Mouse (Mus musculus) right cerebral cortex, postnatal 10 days (tissue): ENCODE measurements around the gene Rab15.

ENCODE experiments used
- DNase-seq, 2 experiments: peaks; one replicate each; pipeline ENCODE4 v3.0.0; 2021; ENCODE audit warnings: low spot score in 2 of 2

The Rab15 gene

DNA sequence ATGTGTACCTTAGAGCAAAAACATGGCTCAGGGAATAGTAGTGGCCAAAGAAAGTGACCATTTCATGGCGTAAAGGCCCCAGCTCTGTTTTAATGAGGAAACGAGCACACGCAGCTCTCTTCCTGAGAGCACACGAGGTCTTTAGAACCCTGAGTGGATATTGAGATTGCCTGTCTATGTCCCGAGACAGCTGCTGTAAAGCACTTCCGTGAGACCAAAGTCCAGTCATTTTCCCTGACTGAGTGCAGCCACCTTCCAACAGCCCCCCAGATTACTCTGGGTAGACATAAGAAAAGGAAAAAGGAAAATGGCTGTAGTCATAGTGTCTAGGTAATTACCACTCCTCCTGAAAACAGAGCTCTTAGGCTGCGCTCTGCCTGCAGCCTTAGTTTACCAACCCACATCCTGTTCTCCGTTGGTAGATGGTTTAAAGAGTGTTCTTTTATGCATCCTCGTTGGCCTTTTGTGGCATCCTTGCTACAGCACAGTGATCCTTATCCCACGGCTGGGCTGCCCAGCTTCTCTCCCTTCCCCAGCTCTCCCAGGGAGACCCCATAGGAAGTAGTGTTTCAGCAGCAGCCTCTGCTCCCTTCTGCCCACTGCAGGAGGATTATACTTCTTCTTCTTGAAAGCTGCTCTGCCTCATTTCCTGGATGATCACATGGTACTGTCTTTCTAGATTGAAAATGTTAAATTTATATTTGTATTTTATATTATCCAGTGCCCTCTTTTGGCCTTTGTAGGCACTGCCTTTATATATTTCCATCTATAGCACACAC lies 44.2 kb downstream of the Rab15 start:
- no peak for DNase-seq

DNA sequence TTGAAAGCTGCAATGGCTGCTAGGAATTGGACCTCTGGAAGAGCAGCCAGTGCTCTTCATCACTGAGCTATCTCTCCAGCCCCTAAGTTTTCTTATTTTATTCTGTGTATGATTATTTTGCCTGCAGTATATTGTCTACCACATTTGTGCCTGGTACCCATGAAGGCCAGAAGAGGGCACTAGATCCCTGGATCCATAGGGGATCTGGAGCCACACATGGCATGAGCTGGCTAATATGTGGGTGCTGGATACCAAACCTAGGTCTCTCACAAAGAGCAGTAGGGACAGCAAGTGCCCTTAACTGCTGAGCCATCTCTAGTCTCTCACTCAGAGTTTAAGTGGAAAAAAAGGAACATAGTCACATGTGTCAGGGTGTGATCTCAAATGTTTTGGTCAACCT lies 44.9 kb downstream of the Rab15 start:
- no peak for DNase-seq

DNA sequence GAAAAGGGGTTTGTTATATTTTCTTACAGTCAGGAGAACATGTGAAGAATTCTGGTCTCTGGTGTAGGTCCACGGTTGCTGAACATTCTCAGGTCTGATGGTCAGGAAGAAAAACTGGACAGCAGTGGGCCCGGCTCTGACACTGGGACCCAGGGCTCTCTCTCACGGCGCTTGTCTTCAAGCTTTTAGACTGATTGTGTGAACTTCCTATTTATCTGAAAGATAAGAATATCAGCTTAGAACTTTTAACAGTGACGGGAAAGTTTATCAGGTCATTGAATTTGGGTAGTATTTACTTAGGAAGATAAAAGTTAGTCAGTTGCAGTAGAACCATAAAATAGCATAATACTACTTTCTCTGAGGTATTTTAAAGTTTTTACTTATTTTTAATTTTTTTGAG lies 45.8 kb downstream of the Rab15 start:
- no peak for DNase-seq

DNA sequence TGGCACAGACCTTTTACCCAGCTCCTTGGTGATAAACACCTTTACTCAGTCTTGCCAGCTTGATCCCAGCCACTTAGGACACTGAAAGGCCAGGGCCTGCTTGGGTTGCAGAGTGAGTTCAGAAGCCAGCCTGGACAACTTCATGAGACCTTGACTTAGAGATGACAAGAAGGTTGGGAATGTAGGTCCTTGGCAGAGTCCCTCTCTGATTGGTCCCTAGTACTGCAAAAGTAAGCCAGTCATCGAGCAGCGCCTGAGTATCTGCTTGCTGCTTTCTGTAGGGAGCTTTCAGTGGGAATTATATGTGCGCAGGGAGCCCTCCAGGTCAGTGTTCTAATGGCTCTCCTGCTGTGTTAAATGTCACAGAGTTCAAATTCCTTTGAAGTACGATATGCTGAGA lies 47.6 kb downstream of the Rab15 start:
- DNase-seq: no peak

DNA sequence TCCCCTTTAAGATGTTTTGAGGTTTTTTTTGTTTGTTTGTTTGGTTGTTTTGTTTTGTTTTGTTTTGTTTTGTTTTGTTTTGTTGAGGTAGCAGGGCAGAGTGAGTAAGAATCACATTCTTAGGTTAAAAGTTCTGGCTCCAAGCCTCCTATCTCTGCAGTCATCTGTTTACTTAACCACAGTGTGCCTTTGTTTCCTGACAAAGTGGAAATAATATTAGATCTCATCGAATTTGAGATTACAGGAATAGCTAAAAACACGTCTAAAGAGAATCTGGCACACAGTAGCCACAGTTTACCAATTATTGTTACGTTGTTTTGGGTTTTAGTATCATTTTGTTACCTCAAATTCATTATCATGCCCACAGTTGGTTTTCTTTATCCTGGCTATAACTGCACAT lies 48.1 kb downstream of the Rab15 start:
- no peak for DNase-seq

DNA sequence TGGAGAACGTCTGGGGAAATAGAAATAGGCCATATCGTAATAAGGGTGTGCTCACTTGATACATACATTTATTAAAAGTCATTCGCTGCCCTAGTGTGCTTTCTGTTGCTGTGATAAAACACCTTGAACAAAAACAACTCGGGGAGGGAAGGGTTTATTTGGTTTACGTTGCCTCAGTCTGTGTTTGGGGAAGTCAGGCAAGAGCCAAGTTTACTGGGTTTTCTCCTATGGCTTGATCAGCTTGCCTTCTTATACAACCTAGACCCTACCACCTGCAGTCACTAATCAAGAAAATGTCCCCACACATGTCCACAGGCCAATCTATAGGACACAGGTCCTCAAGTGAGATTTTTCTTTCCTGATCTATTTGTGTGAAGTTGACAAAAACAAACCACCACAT lies 51.2 kb downstream of the Rab15 start:
- DNase-seq: no peak

DNA sequence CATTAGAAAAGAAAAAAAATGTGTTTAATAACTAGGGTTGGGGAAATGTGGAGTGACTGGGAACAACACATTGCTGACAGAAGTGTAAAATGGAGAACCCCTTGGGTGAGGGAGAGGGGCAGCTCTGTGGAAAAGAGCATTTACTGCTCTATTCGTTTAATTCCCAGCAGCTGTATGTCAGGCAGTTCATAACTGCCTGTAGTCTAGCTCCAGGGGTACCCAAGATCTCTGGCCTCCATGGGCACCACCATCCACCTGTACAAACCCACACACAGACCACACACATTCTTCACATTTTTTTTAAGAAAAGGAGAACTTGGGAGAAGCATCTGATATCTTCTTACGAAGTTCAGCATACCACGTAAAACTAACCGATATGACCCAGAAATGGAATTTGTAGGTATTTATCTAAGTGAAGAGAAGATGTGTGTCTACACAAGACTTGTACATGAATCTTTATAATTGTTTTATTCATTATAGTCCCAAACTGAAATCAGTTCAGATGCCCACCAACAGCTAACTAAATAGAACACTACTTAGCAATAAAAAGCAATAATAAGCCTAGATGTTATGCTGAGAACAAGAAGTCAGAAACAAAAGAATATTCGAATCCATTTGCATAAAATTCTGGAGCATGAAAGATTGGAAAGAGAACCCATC lies 51.7 kb downstream of the Rab15 start:
- no peak for DNase-seq

DNA sequence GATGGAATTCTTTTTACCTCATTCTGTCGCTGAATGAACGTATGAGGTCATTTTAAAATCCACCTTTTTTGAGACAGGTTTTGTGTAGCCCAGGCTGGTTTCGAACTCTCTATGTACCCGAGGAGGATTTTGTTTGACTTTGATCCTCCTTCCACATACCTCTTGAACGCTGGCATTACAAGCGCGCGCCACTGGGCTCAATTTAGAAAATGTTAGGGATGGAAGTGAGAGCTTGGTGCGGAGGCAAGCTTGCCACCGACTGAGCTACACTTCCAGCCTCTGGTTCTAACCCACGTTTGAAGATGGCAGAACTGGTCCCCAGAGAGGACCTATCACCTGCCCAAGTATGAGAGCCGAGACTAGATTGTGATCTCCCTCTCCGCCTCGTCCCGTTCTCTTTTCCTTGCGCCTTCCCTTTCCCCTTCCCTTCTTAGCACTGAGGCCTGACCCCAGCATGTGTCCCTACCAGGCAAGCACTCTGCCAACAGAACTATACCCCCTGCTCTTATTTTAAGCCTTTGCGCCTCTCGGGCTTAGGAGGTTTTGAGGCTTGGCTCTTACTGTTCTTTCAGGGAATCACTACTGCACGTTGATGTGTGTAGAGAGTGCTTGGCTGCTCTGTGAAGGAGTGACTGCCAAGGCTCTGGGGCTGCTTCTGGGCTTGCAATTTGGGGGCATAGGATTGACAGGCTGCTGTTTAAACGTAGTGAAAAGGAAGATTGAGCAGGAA lies 56.6 kb downstream of the Rab15 start:
- peak; percentile 42 to 57 for DNase-seq

DNA sequence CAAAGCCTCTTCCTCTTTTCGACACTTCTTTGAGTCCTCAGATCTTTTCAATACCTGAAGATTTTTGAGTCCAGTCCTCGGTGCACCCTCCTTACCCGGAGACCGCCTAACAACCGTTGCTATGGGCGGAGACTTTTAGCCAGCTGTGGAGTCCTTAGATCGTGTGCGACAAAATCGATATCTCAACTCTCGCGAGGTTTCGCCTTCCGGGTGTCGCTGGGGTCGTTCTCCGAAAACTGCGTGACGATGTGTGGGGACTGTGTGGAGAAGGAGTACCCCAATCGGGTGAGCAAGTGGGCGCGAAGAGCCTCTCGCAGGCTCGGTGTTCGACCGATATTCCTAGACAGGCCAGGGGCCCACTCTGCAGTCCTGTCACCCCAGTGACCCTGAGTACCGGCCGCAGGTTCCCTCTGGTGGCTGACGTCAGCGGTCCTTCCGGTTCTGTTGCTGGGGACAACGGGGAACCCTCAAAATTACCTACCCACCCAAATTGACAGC lies 57.3 kb downstream of the Rab15 start, which contains the start of the genes Churc1 and Fntb:
Churc1 (plus strand) TSS at position 185 of the 498 bp plus-strand sequence.
Fntb (plus strand) TSS at position 236 of the 498 bp plus-strand sequence.
- peak; percentile 95 to 96 for DNase-seq

DNA sequence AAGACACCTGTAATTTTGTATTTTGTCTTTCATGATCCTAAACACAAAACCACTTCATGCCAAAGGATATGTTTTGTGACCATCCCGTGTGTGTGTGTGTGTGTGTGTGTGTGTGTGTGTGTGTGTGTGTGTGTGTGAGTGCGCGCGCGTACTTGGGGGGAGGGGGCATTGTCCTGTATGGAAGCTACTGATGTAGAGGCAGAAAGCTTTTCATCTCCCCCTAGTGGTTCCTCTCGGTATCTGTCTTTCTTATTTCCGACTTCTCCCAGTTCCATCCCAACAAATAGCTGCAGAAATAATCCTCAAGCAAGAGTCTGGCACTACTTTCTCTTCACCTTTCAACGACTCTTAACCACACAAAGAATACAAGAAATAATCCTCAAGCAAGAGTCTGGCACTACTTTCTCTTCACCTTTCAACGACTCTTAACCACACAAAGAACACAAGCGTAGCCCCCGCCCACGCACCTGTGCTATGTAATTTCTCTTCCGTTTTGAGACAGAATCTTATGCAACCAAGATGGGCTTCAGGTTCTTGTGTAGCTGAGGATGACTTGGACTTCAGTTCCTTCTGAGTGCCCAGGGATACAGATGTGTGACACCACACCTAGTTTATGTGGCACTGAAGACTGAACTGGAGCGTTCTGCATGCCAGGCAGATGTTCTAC lies 69.9 kb downstream of the Rab15 start:
- DNase-seq: peak; percentile 54 to 59

DNA sequence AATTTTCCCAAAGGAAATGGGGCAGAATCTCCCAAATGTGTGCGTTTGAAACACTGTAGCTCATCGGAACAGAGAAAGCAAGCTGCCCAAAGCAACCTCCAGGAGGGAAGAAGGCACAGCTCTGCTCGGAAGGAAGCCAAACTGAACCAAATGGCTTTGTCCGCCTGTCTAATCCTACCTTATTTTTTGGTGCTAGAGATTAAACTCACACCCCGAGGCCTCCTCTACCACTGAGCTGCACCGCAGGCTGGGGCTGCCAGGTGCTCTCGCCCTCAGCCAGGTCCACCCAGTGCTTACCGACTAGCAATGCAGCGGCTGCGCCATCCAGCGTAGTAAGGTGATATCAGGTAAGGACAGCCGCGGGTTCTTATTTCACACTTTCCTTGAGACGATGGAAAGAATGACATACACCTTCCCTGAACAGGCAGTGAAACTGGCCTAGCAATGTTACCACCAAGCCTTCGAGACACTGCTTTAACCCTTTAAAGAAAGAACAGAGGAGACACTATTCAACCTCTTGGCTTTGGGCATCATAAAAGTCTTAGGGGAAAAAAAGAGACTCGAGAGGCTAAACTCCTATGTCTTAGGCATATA lies 71.7 kb downstream of the Rab15 start:
- no peak for DNase-seq
